Mouse (Mus musculus): Measurements from ENCODE around the gene Mon2. TPM values are rescaled to one million over a fixed set of nuclear protein-coding genes. Genes with fewer than 3 reads are reported as not detected.

Gene Mon2
- polyA plus RNA-seq, 1 experiment: 34.3 TPM

GRCm38 (mm10) chr10:123063021-123063420 lies 13.3 kb downstream of the Mon2 start:
- H3K4me3 ChIP-seq (ENCODE audit: extremely low read depth, insufficient read depth, insufficient read length): no peak overlapping the region
- no peaks in the 10 kb centered on the region; the same call in 1 of the 2 replicates for H3K4me1 ChIP-seq (ENCODE audit: control insufficient read depth, insufficient read depth, insufficient read length)
- whole genome bisulfite sequencing: 95% methylated on average over 2 of the region's 2 CpGs
- no peaks in the 10 kb centered on the region for H3K27me3 ChIP-seq (ENCODE audit: control insufficient read depth, insufficient read depth, low read length)
- TF ChIP-seq POLR2A (IDR thresholded peaks at IDR 0.05; ENCODE audit: low read depth, low read length): no peak
- TF ChIP-seq CTCF (IDR thresholded peaks at IDR 0.05; ENCODE audit: extremely low read depth, insufficient read depth, insufficient read length, insufficient replicate concordance): no peak
- DNase-seq (ENCODE audit: low read depth in 1 of 2, low spot score in 2 of 2): no peak
- H3K27ac ChIP-seq (ENCODE audit: insufficient read depth, low read length): no peak overlapping the region
- peaks cover 5% of the 10 kb centered on the region; the same call in 1 of the 2 replicates for H3K36me3 ChIP-seq (ENCODE audit: control insufficient read depth, insufficient read depth, low read length)

- 84% methylated on average over 6 of the region's 6 CpGs for WGBS
Observed at GRCm38 (mm10) chr10:123060831-123061230, 15.5 kb downstream of the Mon2 start.

GRCm38 (mm10) chr10:123057082-123057481 lies 19.2 kb downstream of the Mon2 start:
- WGBS: 87% methylated on average over 1 of the region's 1 CpGs

More at GRCm38 (mm10) chr10:123060831-123061230, 15.5 kb downstream of the Mon2 start:
- H3K4me3 ChIP-seq (ENCODE audit: extremely low read depth, insufficient read depth, insufficient read length): no peak overlapping the region
- H3K4me1 ChIP-seq (ENCODE audit: control insufficient read depth, insufficient read depth, insufficient read length): no peaks in the 10 kb centered on the region; the same call in 1 of the 2 replicates
- H3K36me3 ChIP-seq (ENCODE audit: control insufficient read depth, insufficient read depth, low read length): peaks cover 5% of the 10 kb centered on the region; the same call in 1 of the 2 replicates
- TF ChIP-seq CTCF (IDR thresholded peaks at IDR 0.05; ENCODE audit: extremely low read depth, insufficient read depth, insufficient read length, insufficient replicate concordance): no peak
- TF ChIP-seq POLR2A (IDR thresholded peaks at IDR 0.05; ENCODE audit: low read depth, low read length): no peak
- no peaks in the 10 kb centered on the region for H3K27me3 ChIP-seq (ENCODE audit: control insufficient read depth, insufficient read depth, low read length)
- no peak overlapping the region for H3K27ac ChIP-seq (ENCODE audit: insufficient read depth, low read length)
- no peak for DNase-seq (ENCODE audit: low read depth in 1 of 2, low spot score in 2 of 2)

GRCm38 (mm10) chr10:123056463-123056862 lies 19.8 kb downstream of the Mon2 start:
- Histone ChIP-seq H3K27ac (ENCODE audit: insufficient read depth, low read length) (no peak overlapping the region), H3K4me1 (ENCODE audit: control insufficient read depth, insufficient read depth, insufficient read length) (no peaks in the 10 kb centered on the region), H3K27me3 (ENCODE audit: control insufficient read depth, insufficient read depth, low read length) (no peaks in the 10 kb centered on the region), H3K4me3 (ENCODE audit: extremely low read depth, insufficient read depth, insufficient read length) (no peak overlapping the region), H3K36me3 (ENCODE audit: control insufficient read depth, insufficient read depth, low read length) (peaks cover 6% of the 10 kb centered on the region; the same call in 1 of the 2 replicates)
- DNase-seq (ENCODE audit: low read depth in 1 of 2, low spot score in 2 of 2): no peak
- TF ChIP-seq CTCF (IDR thresholded peaks at IDR 0.05; ENCODE audit: extremely low read depth, insufficient read depth, insufficient read length, insufficient replicate concordance) (no peak), POLR2A (IDR thresholded peaks at IDR 0.05; ENCODE audit: low read depth, low read length) (no peak)
- WGBS: 72% methylated on average over 10 of the region's 10 CpGs

More at GRCm38 (mm10) chr10:123057082-123057481, 19.2 kb downstream of the Mon2 start:
- Histone ChIP-seq H3K27ac (ENCODE audit: insufficient read depth, low read length) (no peak overlapping the region), H3K4me3 (ENCODE audit: extremely low read depth, insufficient read depth, insufficient read length) (no peak overlapping the region), H3K4me1 (ENCODE audit: control insufficient read depth, insufficient read depth, insufficient read length) (no peaks in the 10 kb centered on the region), H3K27me3 (ENCODE audit: control insufficient read depth, insufficient read depth, low read length) (no peaks in the 10 kb centered on the region), H3K36me3 (ENCODE audit: control insufficient read depth, insufficient read depth, low read length) (peaks cover 6% of the 10 kb centered on the region; the same call in 1 of the 2 replicates)
- no peak for DNase-seq (ENCODE audit: low read depth in 1 of 2, low spot score in 2 of 2)
- TF ChIP-seq POLR2A (IDR thresholded peaks at IDR 0.05; ENCODE audit: low read depth, low read length): no peak
- no peak for TF ChIP-seq CTCF (IDR thresholded peaks at IDR 0.05; ENCODE audit: extremely low read depth, insufficient read depth, insufficient read length, insufficient replicate concordance)

GRCm38 (mm10) chr10:123055205-123056000 lies 20.9 kb downstream of the Mon2 start:
- Histone ChIP-seq H3K36me3 (ENCODE audit: control insufficient read depth, insufficient read depth, low read length) (peaks cover 8% of the 10 kb centered on the region), H3K27ac (ENCODE audit: insufficient read depth, low read length) (no peak overlapping the region), H3K4me1 (ENCODE audit: control insufficient read depth, insufficient read depth, insufficient read length) (no peaks in the 10 kb centered on the region), H3K27me3 (ENCODE audit: control insufficient read depth, insufficient read depth, low read length) (no peaks in the 10 kb centered on the region), H3K4me3 (ENCODE audit: extremely low read depth, insufficient read depth, insufficient read length) (no peak overlapping the region)
- DNase-seq (ENCODE audit: low read depth in 1 of 2, low spot score in 2 of 2): no peak
- WGBS: 92% methylated on average over 9 of the region's 9 CpGs
- no peak for TF ChIP-seq POLR2A (IDR thresholded peaks at IDR 0.05; ENCODE audit: low read depth, low read length)
- TF ChIP-seq CTCF (IDR thresholded peaks at IDR 0.05; ENCODE audit: extremely low read depth, insufficient read depth, insufficient read length, insufficient replicate concordance): no peak

- Histone ChIP-seq H3K4me1 (ENCODE audit: control insufficient read depth, insufficient read depth, insufficient read length) (no peaks in the 10 kb centered on the region), H3K27ac (ENCODE audit: insufficient read depth, low read length) (no peak overlapping the region), H3K36me3 (ENCODE audit: control insufficient read depth, insufficient read depth, low read length) (peaks cover 10% of the 10 kb centered on the region), H3K27me3 (ENCODE audit: control insufficient read depth, insufficient read depth, low read length) (no peaks in the 10 kb centered on the region), H3K4me3 (ENCODE audit: extremely low read depth, insufficient read depth, insufficient read length) (no peak overlapping the region)
- no peak for DNase-seq (ENCODE audit: low read depth in 1 of 2, low spot score in 2 of 2)
- 88% methylated on average over 4 of the region's 4 CpGs for WGBS
- TF ChIP-seq CTCF (IDR thresholded peaks at IDR 0.05; ENCODE audit: extremely low read depth, insufficient read depth, insufficient read length, insufficient replicate concordance): no peak
- no peak for TF ChIP-seq POLR2A (IDR thresholded peaks at IDR 0.05; ENCODE audit: low read depth, low read length)
Observed at GRCm38 (mm10) chr10:123053557-123053956, 22.7 kb downstream of the Mon2 start.

- no peak overlapping the region for H3K4me3 ChIP-seq (ENCODE audit: extremely low read depth, insufficient read depth, insufficient read length)
- no peaks in the 10 kb centered on the region for H3K4me1 ChIP-seq (ENCODE audit: control insufficient read depth, insufficient read depth, insufficient read length)
- H3K36me3 ChIP-seq (ENCODE audit: control insufficient read depth, insufficient read depth, low read length): peaks cover 10% of the 10 kb centered on the region
- WGBS: 92% methylated on average over 7 of the region's 7 CpGs
- H3K27me3 ChIP-seq (ENCODE audit: control insufficient read depth, insufficient read depth, low read length): no peaks in the 10 kb centered on the region
- no peak for TF ChIP-seq POLR2A (IDR thresholded peaks at IDR 0.05; ENCODE audit: low read depth, low read length)
- TF ChIP-seq CTCF (IDR thresholded peaks at IDR 0.05; ENCODE audit: extremely low read depth, insufficient read depth, insufficient read length, insufficient replicate concordance): no peak
- no peak for DNase-seq (ENCODE audit: low read depth in 1 of 2, low spot score in 2 of 2)
- no peak overlapping the region for H3K27ac ChIP-seq (ENCODE audit: insufficient read depth, low read length)
Observed at GRCm38 (mm10) chr10:123052021-123052420, 24.3 kb downstream of the Mon2 start.
